Mouse (Mus musculus) midbrain, embryonic 13.5 days (tissue): ENCODE data around the gene Dpp6. TPM values are rescaled to one million over a fixed set of nuclear protein-coding genes. Genes with fewer than 3 reads are reported as not detected.

Experiments used
- ATAC-seq: fragments of 200-750 bp; cut with Nextera tagmentation; 2 replicates; pipeline ENCODE4 v1.8.0; 2017; ENCODE audit warnings: mild to moderate bottlenecking, moderate TSS enrichment, moderate library complexity
- H3K27ac ChIP-seq: fragments of 300-500 bp; sonication (generic); 2 replicates; pipeline ENCODE4 v1.5.1; 2015; ENCODE audit warnings: inconsistent platforms, mild to moderate bottlenecking, moderate library complexity
- H3K27me3 ChIP-seq: fragments of 300-500 bp; sonication (generic); 2 replicates; pipeline ENCODE4 v1.6.1; 2015; ENCODE audit warnings: mild to moderate bottlenecking, inconsistent platforms
- H3K36me3 ChIP-seq: fragments of 300-500 bp; sonication (generic); 2 replicates; pipeline ENCODE4 v1.6.1; 2015; ENCODE audit warnings: mild to moderate bottlenecking, inconsistent platforms
- H3K4me1 ChIP-seq: fragments of 300-500 bp; sonication (generic); replicated peaks from 2 replicates; pipeline ENCODE4 v1.6.1; 2015; ENCODE audit warnings: inconsistent platforms
- H3K4me2 ChIP-seq: fragments of 300-500 bp; sonication (generic); replicated peaks from 2 replicates; pipeline ENCODE4 v1.6.1; 2015; ENCODE audit warnings: moderate library complexity, mild to moderate bottlenecking, inconsistent platforms
- H3K4me3 ChIP-seq: fragments of 300-500 bp; sonication (generic); replicated peaks from 2 replicates; pipeline ENCODE4 v1.5.1; 2015; ENCODE audit warnings: mild to moderate bottlenecking, inconsistent platforms
- H3K9ac ChIP-seq: fragments of 300-500 bp; sonication (generic); replicated peaks from 2 replicates; pipeline ENCODE4 v1.6.1; 2015; ENCODE audit warnings: mild to moderate bottlenecking, inconsistent platforms
- H3K9me3 ChIP-seq: fragments of 300-500 bp; sonication (generic); 2 replicates; pipeline ENCODE4 v1.6.1; 2016; ENCODE audit warnings: mild to moderate bottlenecking, inconsistent platforms
- WGBS: fragments of 180-500 bp; shearing (Covaris S2); methylation state at CpG from one replicate; pipeline ENCODE4 v1.1.7; 2015; 5-methylcytosine and 5-hydroxymethylcytosine counted together
- polyA plus RNA-seq: library from polyadenylated mRNA; unstranded; fragments of >200 nt; fragmentation: Nextera tagmentation; extraction: Ambion mirVana; gene quantifications from 2 replicates; pipeline ENCODE4 v1.2.1, GENCODE M21; 2015

Dpp6 gene
- polyA plus RNA-seq, 1 experiment from 2014 or later, result 46.4 TPM

GRCm38 (mm10) chr5:26979348-26979747, 162.3 kb downstream of the Dpp6 start:
- no peaks in the 10 kb centered on the region for H3K27me3 ChIP-seq
- H3K4me2 ChIP-seq, result no peak overlapping the region
- WGBS, result 32% methylated on average over 1 of the region's 1 CpGs
- H3K9me3 ChIP-seq, result no peaks in the 10 kb centered on the region
- H3K9ac ChIP-seq, result no peak overlapping the region
- ATAC-seq, result peak; percentile 76; the same call in 1 of the 2 replicates
- no peak overlapping the region for H3K27ac ChIP-seq
- H3K36me3 ChIP-seq, result no peaks in the 10 kb centered on the region
- H3K4me3 ChIP-seq, result no peak overlapping the region
- H3K4me1 ChIP-seq, result peaks cover 7% of the 10 kb centered on the region; the same call in 1 of the 2 replicates

DNA sequence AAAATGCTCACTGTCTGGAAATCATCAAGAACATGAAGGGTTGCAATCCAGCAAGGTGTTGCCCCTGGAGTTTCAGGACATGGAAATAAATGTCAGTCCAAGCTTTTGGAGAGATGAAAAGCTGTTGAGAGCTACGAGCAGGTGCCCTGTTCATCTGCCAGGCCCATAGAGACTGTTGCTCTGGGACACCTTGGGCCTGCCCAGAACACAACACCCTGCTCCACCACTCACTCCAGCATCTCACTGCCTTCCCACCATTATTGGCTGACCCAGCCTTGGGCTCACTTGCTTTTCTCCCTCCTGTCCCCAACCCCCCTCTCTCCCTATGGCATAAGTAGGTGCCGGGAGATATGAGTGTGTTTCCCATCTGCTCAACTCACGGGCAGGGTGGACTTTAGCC, 162.8 kb downstream of the Dpp6 start:
- Histone ChIP-seq H3K9ac (no peak overlapping the region), H3K27ac (no peak overlapping the region), H3K36me3 (no peaks in the 10 kb centered on the region), H3K27me3 (no peaks in the 10 kb centered on the region), H3K9me3 (no peaks in the 10 kb centered on the region), H3K4me2 (no peak overlapping the region), H3K4me3 (no peak overlapping the region), H3K4me1 (peaks cover 11% of the 10 kb centered on the region)
- peak; percentile 60; the same call in 1 of the 2 replicates for ATAC-seq
- WGBS, result 73% methylated on average over 3 of the region's 3 CpGs

DNA sequence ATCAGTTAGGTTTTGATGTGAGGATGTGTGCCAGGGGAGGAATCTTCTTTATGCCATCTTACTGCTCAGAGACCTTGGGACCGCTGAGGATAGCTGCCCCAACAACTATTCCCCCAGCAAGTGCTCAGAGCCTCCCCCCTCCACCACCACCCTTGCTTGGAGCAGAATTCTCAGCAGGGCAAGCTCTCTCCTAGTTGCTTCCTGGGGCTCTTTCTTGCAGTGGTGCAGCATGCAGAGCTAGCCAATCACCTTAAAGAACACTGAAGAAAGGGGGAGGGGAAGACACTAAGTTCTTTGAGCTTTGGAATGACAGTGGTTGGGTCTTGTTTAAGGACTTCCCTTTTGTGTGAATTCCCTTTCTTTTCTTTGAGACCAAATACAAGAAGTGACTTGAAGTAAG, 168.1 kb downstream of the Dpp6 start:
- H3K4me1 ChIP-seq, result peaks cover 9% of the 10 kb centered on the region
- no peak overlapping the region for H3K9ac ChIP-seq
- no peak overlapping the region for H3K4me3 ChIP-seq
- no peak overlapping the region for H3K27ac ChIP-seq
- 11% methylated on average over 1 of the region's 1 CpGs for WGBS
- no peak overlapping the region for H3K4me2 ChIP-seq
- H3K36me3 ChIP-seq, result no peaks in the 10 kb centered on the region
- no peaks in the 10 kb centered on the region for H3K9me3 ChIP-seq
- ATAC-seq, result no peak
- no peaks in the 10 kb centered on the region for H3K27me3 ChIP-seq

GRCm38 (mm10) chr5:26991587-26991986, 174.6 kb downstream of the Dpp6 start:
- 0 out of 2 replicates have a peak overlapping the region, but pooled peaks have one; percentile 7 for H3K27ac ChIP-seq
- WGBS, result 0% methylated on average over 2 of the region's 2 CpGs
- peaks cover 3% of the 10 kb centered on the region; the same call in 1 of the 2 replicates for H3K9me3 ChIP-seq
- H3K4me2 ChIP-seq, result no peak overlapping the region
- peak; percentile 84 for ATAC-seq
- H3K4me1 ChIP-seq, result peaks cover 15% of the 10 kb centered on the region
- no peaks in the 10 kb centered on the region for H3K36me3 ChIP-seq
- H3K27me3 ChIP-seq, result no peaks in the 10 kb centered on the region
- H3K9ac ChIP-seq, result no peak overlapping the region
- H3K4me3 ChIP-seq, result no peak overlapping the region

- no peak overlapping the region for H3K27ac ChIP-seq
- no peaks in the 10 kb centered on the region for H3K36me3 ChIP-seq
- ATAC-seq, result no peak
- no peaks in the 10 kb centered on the region for H3K27me3 ChIP-seq
- no peaks in the 10 kb centered on the region for H3K4me1 ChIP-seq
- WGBS, result 96% methylated on average over 7 of the region's 7 CpGs
- H3K4me3 ChIP-seq, result no peak overlapping the region
- H3K9ac ChIP-seq, result no peak overlapping the region
- H3K4me2 ChIP-seq, result no peak overlapping the region
- H3K9me3 ChIP-seq, result no peaks in the 10 kb centered on the region
Measured at GRCm38 (mm10) chr5:27003537-27003936, 186.5 kb downstream of the Dpp6 start.

DNA sequence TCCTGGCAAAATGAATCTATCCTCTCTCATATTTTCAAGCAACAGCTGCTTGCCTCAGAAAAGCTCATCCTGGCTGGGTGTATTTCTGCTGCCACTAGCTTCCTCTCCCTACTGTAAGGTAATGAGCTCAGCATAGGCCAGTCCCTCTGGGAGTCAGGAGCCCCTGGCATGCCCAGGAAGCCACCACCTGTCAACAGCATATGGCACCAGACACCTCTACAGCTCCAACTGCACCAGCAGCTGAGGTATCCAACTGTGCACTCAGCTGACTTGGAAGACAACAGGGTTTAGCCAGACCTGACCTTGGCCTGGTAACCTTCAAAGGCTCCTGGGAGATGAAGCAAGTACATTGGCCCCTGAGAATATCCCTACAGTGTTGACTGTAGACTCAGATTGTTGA, 192.2 kb downstream of the Dpp6 start:
- no peaks in the 10 kb centered on the region for H3K27me3 ChIP-seq

GRCm38 (mm10) chr5:27010582-27010981, 193.6 kb downstream of the Dpp6 start:
- no peak overlapping the region for H3K27ac ChIP-seq
- H3K4me2 ChIP-seq, result no peak overlapping the region
- 94% methylated on average over 5 of the region's 5 CpGs for WGBS
- H3K9ac ChIP-seq, result no peak overlapping the region
- H3K4me1 ChIP-seq, result no peaks in the 10 kb centered on the region
- H3K9me3 ChIP-seq, result no peaks in the 10 kb centered on the region
- H3K4me3 ChIP-seq, result no peak overlapping the region
- H3K27me3 ChIP-seq, result no peaks in the 10 kb centered on the region
- ATAC-seq, result no peak
- no peaks in the 10 kb centered on the region for H3K36me3 ChIP-seq

More for the DNA sequence above, 192.2 kb downstream of the Dpp6 start:
- Histone ChIP-seq H3K9me3 (no peaks in the 10 kb centered on the region), H3K4me1 (no peaks in the 10 kb centered on the region), H3K4me3 (no peak overlapping the region), H3K9ac (no peak overlapping the region), H3K27ac (no peak overlapping the region), H3K4me2 (no peak overlapping the region), H3K36me3 (no peaks in the 10 kb centered on the region)
- no peak for ATAC-seq

DNA sequence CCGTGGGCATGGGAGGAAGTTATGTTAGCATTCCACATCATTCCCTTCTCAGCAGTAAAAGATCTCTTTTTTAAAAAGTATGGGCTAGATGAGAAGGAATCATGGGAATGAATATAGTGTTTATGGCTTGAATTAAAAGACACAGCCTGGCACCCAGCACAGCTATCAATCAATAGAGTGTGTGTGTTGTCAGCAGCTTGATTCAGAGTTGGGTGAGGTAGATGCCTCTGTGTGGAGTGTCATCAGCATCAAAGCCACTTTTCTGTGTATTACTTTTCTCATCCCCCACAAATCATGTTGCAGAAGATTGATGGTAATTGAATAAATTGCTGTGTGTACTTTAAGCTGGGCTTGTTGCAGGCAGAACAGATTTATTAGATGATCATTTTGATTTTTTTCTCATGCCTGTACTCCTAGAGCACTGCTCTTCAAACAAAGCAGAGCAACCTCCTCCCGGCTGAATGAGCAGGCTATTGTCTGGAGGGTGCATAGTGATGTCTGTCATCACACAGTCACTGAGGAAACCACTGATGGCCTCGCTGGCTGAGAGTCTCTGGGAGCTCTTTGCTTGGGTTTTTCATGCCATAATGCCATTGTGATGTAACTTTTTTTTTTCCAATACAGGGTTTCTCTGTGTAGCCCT, 201.4 kb downstream of the Dpp6 start:
- WGBS, result 43% methylated on average over 3 of the region's 3 CpGs

DNA sequence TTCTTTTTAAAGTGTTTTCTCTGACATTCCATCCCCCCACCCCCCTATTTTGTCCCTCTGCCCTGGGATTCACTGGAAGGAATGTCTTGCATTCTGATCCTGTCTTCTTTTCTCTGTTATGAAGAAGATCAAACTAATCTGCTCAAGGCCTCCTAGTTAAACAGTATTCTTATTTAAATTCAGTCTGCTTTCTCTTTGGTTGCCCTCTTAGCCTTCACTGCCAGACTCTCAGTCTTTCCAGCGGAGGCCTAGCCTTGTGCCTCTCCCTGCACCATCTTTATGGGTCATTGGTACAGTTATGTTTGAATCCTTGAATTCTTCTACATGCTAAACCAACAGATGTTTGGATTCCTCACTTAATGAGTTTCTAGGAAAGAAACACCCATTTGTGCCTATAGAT, 211.6 kb downstream of the Dpp6 start:
- Histone ChIP-seq H3K27me3 (no peaks in the 10 kb centered on the region), H3K4me3 (no peak overlapping the region), H3K36me3 (no peaks in the 10 kb centered on the region), H3K9ac (no peak overlapping the region), H3K4me1 (no peaks in the 10 kb centered on the region), H3K27ac (no peak overlapping the region), H3K4me2 (no peak overlapping the region), H3K9me3 (no peaks in the 10 kb centered on the region)
- ATAC-seq, result no peak
- 24% methylated on average over 1 of the region's 1 CpGs for WGBS

More for the DNA sequence above, 201.4 kb downstream of the Dpp6 start:
- H3K4me2 ChIP-seq, result no peak overlapping the region
- H3K4me3 ChIP-seq, result no peak overlapping the region
- no peaks in the 10 kb centered on the region for H3K27me3 ChIP-seq
- H3K9ac ChIP-seq, result no peak overlapping the region
- H3K36me3 ChIP-seq, result no peaks in the 10 kb centered on the region
- no peak for ATAC-seq
- H3K4me1 ChIP-seq, result 0 out of 2 replicates have a peak, but pooled peaks cover 3% of the 10 kb centered on the region
- no peaks in the 10 kb centered on the region for H3K9me3 ChIP-seq
- no peak overlapping the region for H3K27ac ChIP-seq

- Histone ChIP-seq H3K4me2 (no peak overlapping the region), H3K27me3 (no peaks in the 10 kb centered on the region), H3K4me1 (no peaks in the 10 kb centered on the region), H3K4me3 (no peak overlapping the region), H3K9me3 (no peaks in the 10 kb centered on the region), H3K36me3 (no peaks in the 10 kb centered on the region), H3K9ac (no peak overlapping the region), H3K27ac (no peak overlapping the region)
- no peak for ATAC-seq
- 18% methylated on average over 5 of the region's 5 CpGs for whole genome bisulfite sequencing
Measured at GRCm38 (mm10) chr5:27029784-27030183, 212.8 kb downstream of the Dpp6 start.

DNA sequence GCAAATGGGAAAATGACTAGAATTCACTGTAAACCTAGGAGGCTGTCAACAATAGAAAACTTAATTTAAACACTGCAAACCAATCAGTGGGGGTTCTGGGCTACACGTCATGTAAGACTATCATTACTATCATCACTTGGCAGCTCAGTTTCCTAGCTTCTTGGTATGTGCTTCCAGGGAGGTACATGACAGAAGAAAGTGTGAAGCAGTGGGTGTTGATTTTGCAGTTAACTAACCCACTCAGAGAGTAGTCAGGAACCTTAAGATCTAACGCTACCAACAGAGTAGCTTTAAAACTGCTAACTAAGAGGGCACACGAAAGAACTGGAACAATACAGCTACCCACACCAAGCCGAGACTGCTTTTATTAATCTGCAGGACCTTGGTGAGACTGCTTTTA, 217.9 kb downstream of the Dpp6 start:
- H3K4me2 ChIP-seq, result no peak overlapping the region
- no peak for ATAC-seq
- H3K4me1 ChIP-seq, result no peaks in the 10 kb centered on the region
- H3K36me3 ChIP-seq, result no peaks in the 10 kb centered on the region
- no peaks in the 10 kb centered on the region for H3K27me3 ChIP-seq
- H3K27ac ChIP-seq, result no peak overlapping the region
- WGBS, result 65% methylated on average over 4 of the region's 4 CpGs
- no peaks in the 10 kb centered on the region for H3K9me3 ChIP-seq
- H3K4me3 ChIP-seq, result no peak overlapping the region
- no peak overlapping the region for H3K9ac ChIP-seq

DNA sequence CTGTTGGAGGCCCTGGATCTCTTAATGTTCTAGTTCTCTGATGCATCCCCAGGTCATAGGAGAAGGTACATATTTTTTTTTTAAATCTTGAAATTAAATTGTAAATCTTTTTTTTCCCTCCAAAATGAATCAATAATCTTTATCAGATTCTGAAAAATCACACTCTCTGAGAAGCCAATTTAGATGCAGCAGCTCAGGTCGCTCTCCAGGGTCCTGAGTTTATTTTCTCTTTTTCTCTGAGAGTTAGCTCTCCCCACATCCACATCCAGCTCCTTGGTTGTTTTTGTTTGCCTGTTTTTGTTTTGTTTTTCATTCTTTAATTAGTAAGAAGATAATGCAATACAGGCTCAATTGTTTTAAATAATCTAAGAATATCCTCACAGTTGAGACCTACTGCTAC, 218.3 kb downstream of the Dpp6 start:
- WGBS, result 49% methylated on average over 1 of the region's 1 CpGs
- ATAC-seq, result no peak
- H3K4me3 ChIP-seq, result no peak overlapping the region
- no peak overlapping the region for H3K27ac ChIP-seq
- H3K4me1 ChIP-seq, result no peaks in the 10 kb centered on the region
- H3K9me3 ChIP-seq, result no peaks in the 10 kb centered on the region
- no peaks in the 10 kb centered on the region for H3K36me3 ChIP-seq
- no peak overlapping the region for H3K4me2 ChIP-seq
- H3K9ac ChIP-seq, result no peak overlapping the region
- no peaks in the 10 kb centered on the region for H3K27me3 ChIP-seq

- H3K9ac ChIP-seq, result no peak overlapping the region
- H3K4me2 ChIP-seq, result no peak overlapping the region
- WGBS, result 33% methylated on average over 2 of the region's 2 CpGs
- H3K4me1 ChIP-seq, result no peaks in the 10 kb centered on the region
- no peak overlapping the region for H3K27ac ChIP-seq
- H3K36me3 ChIP-seq, result no peaks in the 10 kb centered on the region
- no peaks in the 10 kb centered on the region for H3K27me3 ChIP-seq
- H3K9me3 ChIP-seq, result no peaks in the 10 kb centered on the region
- ATAC-seq, result no peak
- H3K4me3 ChIP-seq, result no peak overlapping the region
Measured at GRCm38 (mm10) chr5:27035891-27036290, 218.9 kb downstream of the Dpp6 start.
